ENCODE assay signal across 24 mouse cellular contexts in genomic region chr17:85931955-85932354, GRCm38 (mm10).
DNase-seq lines count a peak whose midpoint lies in the region; ATAC-seq and TF ChIP-seq lines count a peak whose summit lies in the region.
"Had no signal": no experiment of that assay in that cellular context is flagged by ENCODE, and none has a peak within 500 bp of the region (broad histone marks: within the 10 kb centered on the region; RNA-seq: fewer than 3 reads in every experiment).

No protein-coding gene starts in this region.

- H3K9ac ChIP-seq in embryonic facial prominence, embryonic 12.5 days, result no peak overlapping the region
- no peak overlapping the region; the same call in 1 of the 2 replicates for H3K9ac ChIP-seq in limb, embryonic 12.5 days (replicated peaks)
- H3K9ac ChIP-seq: embryonic facial prominence, embryonic 15.5 days; forebrain, embryonic 12.5 days; hindbrain, embryonic 13.5 days; intestine, embryonic 15.5 days had no signal

- ATAC-seq in embryonic facial prominence, embryonic 12.5 days (ENCODE audit: insufficient number of reproducible peaks, insufficient read depth, low FRiP score, low TSS enrichment), result no peak
- ATAC-seq in limb, embryonic 12.5 days (ENCODE audit: insufficient number of reproducible peaks, insufficient read depth, low FRiP score, low TSS enrichment, low read depth), result no peak
- ATAC-seq: activated CD4-positive, CD25-positive, alpha-beta regulatory T cell, adult 4 months; CD4-positive, CD25-positive, alpha-beta regulatory T cell, adult 4 months; forebrain, embryonic 16.5 days; hindbrain, embryonic 16.5 days; intestine, embryonic 15.5 days had no signal

- H3K4me2 ChIP-seq in embryonic facial prominence, embryonic 12.5 days (replicated peaks), result no peak overlapping the region
- H3K4me2 ChIP-seq in limb, embryonic 12.5 days, result peak overlapping the region; percentile 44
- H3K4me2 ChIP-seq: forebrain, embryonic 12.5 days; heart, embryonic 11.5 days; hindbrain, embryonic 13.5 days; intestine, embryonic 15.5 days had no signal

- H3K27ac ChIP-seq in testis, adult 2 months (ENCODE audit: control insufficient read depth, insufficient read depth, low read depth, low read length), result no peak overlapping the region
- peak overlapping the region; percentile 67; the same call in 1 of the 2 replicates for H3K27ac ChIP-seq in embryonic facial prominence, embryonic 12.5 days
- peak overlapping the region; percentile 92 for H3K27ac ChIP-seq in limb, embryonic 12.5 days
- H3K27ac ChIP-seq: embryonic facial prominence, embryonic 15.5 days; forebrain, embryonic 12.5 days; gastrocnemius, adult 2 months; hindbrain, embryonic 13.5 days; intestine, embryonic 15.5 days had no signal

- WGBS in embryonic facial prominence, embryonic 12.5 days, result 73% methylated on average over 10 of the region's 10 CpGs
- WGBS in limb, embryonic 12.5 days, result 14% methylated on average over 10 of the region's 10 CpGs

- peaks cover 11% of the 10 kb centered on the region for H3K4me1 ChIP-seq in testis, adult 2 months (ENCODE audit: control insufficient read depth, insufficient read depth, low read length)
- H3K4me1 ChIP-seq in embryonic facial prominence, embryonic 12.5 days, result peaks cover 25% of the 10 kb centered on the region
- H3K4me1 ChIP-seq in limb, embryonic 12.5 days (replicated peaks), result peaks cover 77% of the 10 kb centered on the region
- H3K4me1 ChIP-seq: intestine, embryonic 15.5 days had no signal

- H3K36me3 ChIP-seq in testis, adult 2 months (ENCODE audit: control insufficient read depth, insufficient read depth, low read length), result no peaks in the 10 kb centered on the region
- H3K36me3 ChIP-seq in embryonic facial prominence, embryonic 12.5 days, result no peaks in the 10 kb centered on the region
- H3K36me3 ChIP-seq in limb, embryonic 12.5 days, result no peaks in the 10 kb centered on the region
- H3K36me3 ChIP-seq: embryonic facial prominence, embryonic 15.5 days; forebrain, embryonic 12.5 days; hindbrain, embryonic 13.5 days; intestine, embryonic 15.5 days had no signal

- H3K4me3 ChIP-seq in testis, adult 2 months (ENCODE audit: control insufficient read depth, low read depth, low read length), result peak overlapping the region; percentile 7; the same call in 1 of the 2 replicates
- H3K4me3 ChIP-seq in embryonic facial prominence, embryonic 12.5 days, result no peak overlapping the region
- no peak overlapping the region for H3K4me3 ChIP-seq in limb, embryonic 12.5 days (replicated peaks)
- H3K4me3 ChIP-seq: embryonic facial prominence, embryonic 15.5 days; forebrain, embryonic 12.5 days; gastrocnemius, adult 2 months; hindbrain, embryonic 13.5 days; intestine, embryonic 15.5 days had no signal

- TF ChIP-seq POLR2A in testis, adult 2 months (IDR thresholded peaks at IDR 0.05; ENCODE audit: control insufficient read depth, low read depth, low read length), result no peak

- H3K27me3 ChIP-seq in testis, adult 2 months (ENCODE audit: control insufficient read depth, insufficient read depth, low read length), result no peaks in the 10 kb centered on the region
- H3K27me3 ChIP-seq in embryonic facial prominence, embryonic 12.5 days, result no peaks in the 10 kb centered on the region
- peaks cover 35% of the 10 kb centered on the region for H3K27me3 ChIP-seq in limb, embryonic 12.5 days
- H3K27me3 ChIP-seq: forebrain, embryonic 12.5 days; intestine, embryonic 15.5 days had no signal

- DNase-seq in testis, postnatal 14 days (ENCODE audit: low spot score), result no peak
- no peak for DNase-seq in frontal cortex, postnatal 25 days (ENCODE audit: low spot score in 2 of 2)
- no peak for DNase-seq in cerebellum, postnatal 10 days
- no peak for DNase-seq in layer of hippocampus, postnatal 25 days (ENCODE audit: extremely low spot score in 1 of 2, low spot score in 1 of 2)
- DNase-seq: adrenal gland, adult 8-10 months; adrenal gland, postnatal 25 days; cerebellum, adult 18-20 months; cerebellum, adult 9-10 months; cerebellum, postnatal 25 days; gastrocnemius, adult 2 months; gastrocnemius, postnatal 14 days; heart, adult 11 months had no signal

- TF ChIP-seq CTCF in testis, adult 2 months (IDR thresholded peaks at IDR 0.05; ENCODE audit: control insufficient read depth, insufficient read depth, insufficient replicate concordance, low read depth, low read length), result no peak

- peaks cover 1% of the 10 kb centered on the region; the same call in 1 of the 2 replicates for H3K9me3 ChIP-seq in embryonic facial prominence, embryonic 12.5 days
- H3K9me3 ChIP-seq in limb, embryonic 12.5 days, result peaks cover 2% of the 10 kb centered on the region; the same call in 1 of the 2 replicates
- H3K9me3 ChIP-seq: embryonic facial prominence, embryonic 15.5 days; forebrain, embryonic 12.5 days; hindbrain, embryonic 13.5 days; intestine, embryonic 15.5 days had no signal
